Mouse (Mus musculus) c-Kit-positive CD71-positive TER-119-positive erythroid progenitor cells, embryonic 14.5 days (primary cell): Measurements from ENCODE around the gene Ndufb2.

Source experiments
- DNase-seq: peaks from one replicate; pipeline ENCODE4 v3.0.0-alpha.2; 2013; ENCODE audit warnings: low spot score

Gene Ndufb2

GRCm38 (mm10) chr6:39592401-39593214 is at the start of gene Ndufb2:
TSS of gene Ndufb2 (plus strand) at chr6:39592574.
- DNase-seq, result peak; percentile 91

GRCm38 (mm10) chr6:39542631-39543597 is 49.5 kb upstream of the Ndufb2 start:
- no peak for DNase-seq

- DNase-seq, result no peak
These were observed 48.5 kb upstream of the Ndufb2 start for GRCm38 (mm10) chr6:39543769-39544420.

DNA sequence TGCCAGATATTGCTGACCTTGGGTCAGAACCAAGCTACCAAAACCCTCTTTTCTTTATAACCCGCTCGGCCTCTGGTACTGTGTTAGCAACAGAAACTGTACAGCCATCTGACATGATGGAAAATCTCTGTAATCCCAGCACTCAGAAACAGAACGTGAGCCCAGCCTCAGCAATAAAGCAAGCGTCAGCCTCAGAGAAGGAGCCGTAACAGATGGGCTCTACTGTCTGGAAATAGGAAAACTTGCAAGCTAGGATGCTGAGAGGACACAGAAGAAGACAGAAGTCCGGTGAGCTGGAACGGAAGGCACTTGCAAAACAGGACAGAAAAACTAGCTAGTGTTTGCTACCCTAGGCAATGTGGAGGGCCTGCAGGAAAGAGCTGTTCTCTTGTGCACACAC is 46.9 kb upstream of the Ndufb2 start:
- DNase-seq, result no peak

- DNase-seq, result no peak
These were observed 44.3 kb upstream of the Ndufb2 start for GRCm38 (mm10) chr6:39548030-39548429.

DNA sequence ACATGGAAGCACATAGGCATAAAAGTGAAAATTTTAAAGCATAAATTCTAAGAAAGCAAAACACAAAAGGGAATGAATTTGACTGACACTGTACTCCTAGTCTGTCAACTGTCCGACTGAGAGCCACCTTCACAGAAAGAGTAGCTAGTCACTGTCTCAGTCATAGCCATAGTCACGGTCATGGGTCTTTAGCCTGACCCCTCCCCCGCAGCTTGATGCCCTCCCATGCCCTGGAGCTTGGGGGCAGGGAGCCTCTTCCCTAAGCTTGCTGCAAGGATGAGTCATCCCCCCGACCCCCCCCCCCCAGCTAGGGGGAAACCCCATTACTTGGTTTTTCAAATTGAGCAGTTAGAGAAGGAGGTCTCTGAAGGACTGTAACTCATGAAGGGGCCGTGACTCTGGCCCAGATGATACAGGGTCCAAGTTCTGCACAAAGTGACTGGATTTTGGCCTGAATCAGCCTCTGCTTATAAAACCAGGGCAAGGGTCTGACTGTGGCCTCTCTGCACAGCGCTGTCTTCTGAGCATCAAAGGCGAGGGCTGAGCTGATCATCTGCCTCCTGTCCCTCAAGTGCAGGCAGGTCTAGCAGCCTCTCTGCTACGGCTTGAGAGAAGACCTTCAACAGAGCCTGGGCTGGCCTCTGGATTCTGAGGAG is 40.3 kb upstream of the Ndufb2 start:
- DNase-seq, result no peak

DNA sequence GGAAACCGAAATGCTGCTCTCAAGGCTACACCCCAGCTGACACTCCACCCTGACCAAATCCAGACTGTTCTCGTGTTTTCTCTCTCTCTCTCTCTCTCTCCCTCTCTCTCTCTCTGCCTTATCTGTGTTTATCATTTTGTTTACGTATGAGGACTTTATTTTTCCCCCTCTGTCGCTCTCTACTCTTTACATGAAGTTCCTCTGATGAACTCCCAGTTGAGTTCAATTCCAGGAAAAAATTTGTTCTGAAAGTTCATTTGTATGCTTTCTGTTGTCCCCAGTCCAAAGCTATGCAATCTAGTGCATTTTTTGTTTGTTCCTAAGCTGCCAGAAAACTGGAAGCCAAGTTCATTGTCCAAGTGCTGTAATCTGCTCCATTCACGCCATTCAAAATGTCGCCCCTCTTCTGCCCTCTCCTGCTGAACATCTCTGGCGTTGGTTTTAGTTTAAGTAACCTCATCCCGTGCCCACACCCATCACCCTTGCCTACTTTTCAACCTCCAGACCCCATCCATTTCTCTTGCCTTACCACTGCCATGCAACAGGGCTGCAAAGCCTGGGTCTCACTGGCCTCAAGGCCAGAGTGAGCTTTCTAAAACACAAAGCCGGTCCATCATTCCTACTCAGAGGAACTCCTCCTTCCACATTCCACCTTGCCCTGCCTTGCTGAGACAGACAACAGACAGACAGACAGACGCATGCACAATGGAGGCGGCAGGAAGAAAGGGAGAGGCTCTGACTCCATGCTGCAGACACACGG is 37.3 kb upstream of the Ndufb2 start:
- no peak for DNase-seq

DNA sequence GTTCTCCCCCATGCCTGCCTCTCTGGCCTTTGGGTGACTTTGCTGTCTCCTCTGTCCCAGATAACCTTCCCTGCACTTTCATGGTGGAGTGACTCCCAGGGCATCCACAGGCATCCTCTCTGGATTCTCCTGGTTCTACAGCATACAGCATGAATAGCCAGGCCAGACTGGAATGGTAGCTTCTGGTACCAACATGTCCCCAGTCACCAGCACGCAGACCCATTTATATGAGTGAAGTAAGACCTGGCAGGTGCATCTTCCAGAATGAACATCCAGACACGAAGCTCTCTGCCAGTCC is 36.8 kb upstream of the Ndufb2 start:
- DNase-seq, result no peak

- DNase-seq, result no peak
These were observed 35.3 kb upstream of the Ndufb2 start for GRCm38 (mm10) chr6:39556900-39557659.

DNA sequence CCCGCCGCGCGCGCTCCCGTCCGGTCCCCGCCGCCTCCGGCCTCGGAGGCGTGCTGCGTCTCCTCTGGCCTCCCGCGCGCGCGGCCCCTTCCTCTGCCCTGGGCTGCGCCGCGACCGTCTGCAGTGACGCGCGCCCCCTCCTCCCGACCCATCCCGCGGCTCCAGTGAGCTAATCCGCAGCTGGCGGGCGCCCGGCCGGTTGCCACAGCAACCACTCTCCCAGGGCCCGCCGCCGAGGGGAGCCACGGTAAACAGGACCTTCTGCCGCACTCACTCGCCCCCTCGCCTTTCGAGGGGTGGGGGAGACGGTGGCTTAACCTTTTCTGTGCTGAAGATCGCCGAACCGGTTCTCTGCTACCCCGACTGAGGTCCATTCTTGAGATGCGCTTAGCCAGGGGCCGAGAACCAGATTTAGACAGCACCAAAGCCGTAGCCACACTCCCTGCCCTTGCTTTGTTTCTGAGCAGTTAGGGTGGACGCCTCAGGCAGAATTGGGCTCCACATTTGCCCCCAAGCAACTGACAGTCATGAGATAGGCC is 34.6 kb upstream of the Ndufb2 start, which contains the start of gene Dennd2a:
Dennd2a (minus strand) TSS at position 145 of the 539 bp plus-strand sequence.
- no peak for DNase-seq

- DNase-seq, result no peak
These were observed 33.0 kb upstream of the Ndufb2 start for GRCm38 (mm10) chr6:39559276-39559939.

GRCm38 (mm10) chr6:39562166-39563015 is 30.0 kb upstream of the Ndufb2 start:
- DNase-seq, result peak; percentile 86

GRCm38 (mm10) chr6:39567528-39567927 is 24.8 kb upstream of the Ndufb2 start:
- DNase-seq, result no peak

DNA sequence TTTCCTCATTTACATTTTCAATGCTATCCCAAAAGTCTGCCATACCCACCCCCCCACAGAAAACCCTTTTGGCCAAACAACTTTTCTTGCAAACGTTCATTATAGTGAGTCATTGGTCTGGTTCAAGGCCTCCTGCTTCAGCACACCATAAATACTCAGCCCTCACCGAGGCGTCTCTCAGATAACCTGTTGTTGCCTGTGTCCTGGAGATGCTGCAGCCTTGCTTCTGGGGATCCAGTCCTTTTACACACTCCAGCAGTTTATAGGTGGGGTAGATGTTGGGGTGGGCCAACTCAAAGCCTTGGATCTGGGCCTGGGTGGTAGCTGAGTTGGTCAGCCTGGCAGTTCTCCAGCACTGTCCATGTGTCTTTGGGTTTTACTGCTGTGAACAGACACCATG is 21.9 kb upstream of the Ndufb2 start:
- DNase-seq, result no peak

DNA sequence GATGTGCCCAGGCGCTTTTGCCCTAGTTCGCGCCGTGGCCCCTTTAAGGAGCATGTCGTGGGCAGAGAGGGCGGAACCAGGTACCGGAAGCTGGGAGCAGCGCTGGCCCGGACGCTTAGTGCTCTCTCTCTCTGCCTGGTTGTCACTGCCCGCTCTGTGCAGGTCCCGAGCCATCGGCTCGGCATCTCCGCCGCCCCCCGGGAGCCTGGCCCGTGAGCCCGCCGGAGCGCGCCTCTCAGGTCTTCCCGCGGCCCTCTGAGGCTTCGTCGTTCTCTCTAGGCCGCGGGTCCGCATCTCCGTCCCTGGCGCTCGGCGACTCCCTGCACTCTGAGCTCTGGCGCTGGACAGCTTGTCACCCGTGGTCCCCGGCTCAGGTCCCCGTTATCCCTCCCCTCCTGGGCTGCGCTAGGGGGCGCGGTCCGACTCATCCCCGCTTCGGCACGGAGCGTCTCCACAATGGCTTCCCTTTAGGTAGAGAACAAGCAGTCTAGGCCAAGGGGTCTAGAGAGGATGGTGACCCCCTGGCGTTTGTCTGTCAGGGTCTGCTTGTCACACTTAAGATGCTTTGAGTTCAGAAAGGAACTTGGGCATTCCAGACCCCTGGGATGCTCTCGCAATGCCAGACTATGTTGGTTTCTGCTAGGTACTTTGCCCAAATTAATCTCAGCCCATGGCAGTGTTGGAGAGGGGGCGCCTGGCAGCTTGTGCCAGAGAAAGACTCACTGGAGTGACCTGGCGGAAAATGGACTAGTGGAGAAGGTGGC is 18.4 kb upstream of the Ndufb2 start, which contains the start of gene Adck2:
Adck2 (plus strand) TSS at position 83 of the 764 bp plus-strand sequence.
- DNase-seq, result peak; percentile 76

DNA sequence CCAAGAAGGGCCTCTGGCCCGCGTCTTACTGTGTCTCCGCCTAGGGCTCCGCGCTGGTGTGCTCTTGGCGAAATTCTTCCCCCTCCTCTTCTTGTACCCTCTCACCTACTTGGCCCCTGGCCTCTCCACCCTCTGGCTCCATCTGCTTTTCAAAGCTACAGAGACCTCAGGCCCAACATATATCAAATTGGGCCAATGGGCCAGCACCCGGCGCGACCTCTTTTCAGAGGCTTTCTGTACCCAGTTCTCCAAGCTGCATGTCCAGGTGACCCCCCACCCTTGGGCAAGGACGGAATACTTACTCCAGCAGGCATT is 17.9 kb upstream of the Ndufb2 start:
- no peak for DNase-seq

DNA sequence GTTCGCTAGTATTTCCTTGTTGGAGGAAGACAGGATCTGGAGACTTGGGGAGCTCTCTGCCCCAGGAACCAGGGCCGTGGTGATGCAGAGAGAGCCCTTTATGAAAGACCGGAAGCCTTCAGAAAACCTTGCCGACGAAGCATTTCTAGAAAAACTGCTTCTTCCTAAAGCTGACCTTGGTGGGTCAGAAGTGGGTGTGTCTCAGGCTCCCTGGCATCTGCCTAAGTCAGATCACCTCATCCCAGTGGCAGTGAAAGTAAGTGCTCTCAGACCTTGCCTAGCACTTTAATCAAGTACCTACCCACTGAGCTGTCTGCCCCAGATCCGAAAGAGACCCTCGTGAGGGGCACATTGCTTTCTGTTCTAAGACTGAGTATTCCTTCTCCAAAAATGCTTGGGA is 17.4 kb upstream of the Ndufb2 start:
- no peak for DNase-seq

DNA sequence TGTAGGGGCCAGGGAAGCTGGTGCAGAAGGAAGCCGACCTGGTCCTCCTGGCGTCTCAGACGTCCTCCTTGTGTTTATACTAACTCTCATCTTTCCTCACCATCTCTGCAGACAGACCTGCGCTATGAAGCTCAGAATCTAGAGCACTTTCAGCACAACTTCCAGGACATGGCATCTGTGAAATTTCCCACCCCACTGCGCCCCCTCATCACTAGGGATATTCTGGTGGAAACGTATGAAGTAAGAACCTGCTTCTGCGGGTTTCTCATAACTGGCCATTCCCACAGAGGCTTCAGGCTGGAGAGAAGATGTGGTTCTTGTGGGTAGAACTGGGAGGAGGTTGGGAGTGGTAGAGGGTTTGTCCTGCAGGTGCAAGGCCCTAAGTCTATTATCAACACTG is 12.8 kb upstream of the Ndufb2 start:
- no peak for DNase-seq
